Mouse (Mus musculus) heart, postnatal 4 days (tissue): ENCODE data around the gene Pdgfa. TPM values are rescaled to one million over a fixed set of nuclear protein-coding genes. Genes with fewer than 3 reads are reported as not detected.

Source experiments
- DNase-seq: peaks from one replicate; pipeline ENCODE4 v3.0.0; 2021
- total RNA-seq, 2 experiments: library from RNA; stranded (reverse); gene quantifications; 2 replicates each; pipeline ENCODE4 v1.2.3; 2021

Gene Pdgfa
- total RNA-seq, 2 experiments from 2014 or later: 54.5 to 59.3 TPM

- peak; percentile 81 for DNase-seq
Observed at GRCm38 (mm10) chr5:138994786-138995720, 2.1 kb downstream of the Pdgfa start.

GRCm38 (mm10) chr5:138994108-138994785 lies 2.9 kb downstream of the Pdgfa start:
- peak; percentile 46 for DNase-seq

- peak; percentile 26 for DNase-seq
Observed at GRCm38 (mm10) chr5:138993371-138994107, 3.6 kb downstream of the Pdgfa start.

- peak; percentile 46 for DNase-seq
Observed at GRCm38 (mm10) chr5:138992611-138993370, 4.4 kb downstream of the Pdgfa start.

- no peak for DNase-seq
Observed at GRCm38 (mm10) chr5:138991734-138992133, 5.4 kb downstream of the Pdgfa start.

- peak; percentile 58 for DNase-seq
Observed at GRCm38 (mm10) chr5:138990659-138991380, 6.3 kb downstream of the Pdgfa start.

GRCm38 (mm10) chr5:138989567-138989966 lies 7.6 kb downstream of the Pdgfa start:
- no peak for DNase-seq

- peak; percentile 87 for DNase-seq
Observed at GRCm38 (mm10) chr5:138988764-138989163, 8.4 kb downstream of the Pdgfa start.

- no peak for DNase-seq
Observed at GRCm38 (mm10) chr5:138987994-138988393, 9.2 kb downstream of the Pdgfa start.

- no peak for DNase-seq
Observed at GRCm38 (mm10) chr5:138981921-138982320, 15.2 kb downstream of the Pdgfa start.

GRCm38 (mm10) chr5:138980608-138981007 lies 16.6 kb downstream of the Pdgfa start:
- no peak for DNase-seq

GRCm38 (mm10) chr5:138979840-138980239 lies 17.3 kb downstream of the Pdgfa start:
- DNase-seq: no peak

GRCm38 (mm10) chr5:138977759-138978158 lies 19.4 kb downstream of the Pdgfa start:
- DNase-seq: no peak

GRCm38 (mm10) chr5:138974911-138975485 lies 22.2 kb downstream of the Pdgfa start:
- DNase-seq: no peak

- no peak for DNase-seq
Observed at GRCm38 (mm10) chr5:138973480-138973879, 23.7 kb downstream of the Pdgfa start.

GRCm38 (mm10) chr5:138971405-138971804 lies 25.8 kb downstream of the Pdgfa start:
- no peak for DNase-seq

- peak; percentile 73 for DNase-seq
Observed at GRCm38 (mm10) chr5:138970056-138970490, 27.1 kb downstream of the Pdgfa start.

- DNase-seq: peak; percentile 68
Observed at GRCm38 (mm10) chr5:138966033-138966724, 31.0 kb downstream of the Pdgfa start.

GRCm38 (mm10) chr5:138965590-138965989 lies 31.6 kb downstream of the Pdgfa start:
- no peak for DNase-seq

GRCm38 (mm10) chr5:138956427-138956833 lies 40.7 kb downstream of the Pdgfa start:
- DNase-seq: peak; percentile 50
